Mouse (Mus musculus) urinary bladder, postnatal 4 days (tissue): ENCODE data around the gene Hspa1a.
"Not testable (repeated sequence)": the region's sequence is repeated elsewhere in the genome, so short reads cannot be mapped to it uniquely, and the experiment has no call there.

ENCODE experiments used
- DNase-seq, 2 experiments: peaks; one replicate each; pipeline ENCODE4 v3.0.0; 2021 to 2022; ENCODE audit warnings: low spot score in 2 of 2

Hspa1a gene

GRCm38 (mm10) chr17:34948721-34949552 is 23.0 kb downstream of the Hspa1a start:
- not testable (repeated sequence) for DNase-seq

GRCm38 (mm10) chr17:34947606-34948005 is 24.4 kb downstream of the Hspa1a start:
- DNase-seq: no peak

GRCm38 (mm10) chr17:34946486-34947140 is 25.3 kb downstream of the Hspa1a start:
- DNase-seq: no peak

GRCm38 (mm10) chr17:34944362-34944761 is 27.6 kb downstream of the Hspa1a start:
- no peak for DNase-seq

- no peak for DNase-seq
These were observed 28.7 kb downstream of the Hspa1a start for GRCm38 (mm10) chr17:34943128-34943815.

- DNase-seq: no peak
These were observed 30.5 kb downstream of the Hspa1a start for GRCm38 (mm10) chr17:34941344-34942041.

GRCm38 (mm10) chr17:34937960-34938505 is 33.9 kb downstream of the Hspa1a start:
- no peak for DNase-seq

- DNase-seq: no peak
These were observed 37.1 kb downstream of the Hspa1a start for GRCm38 (mm10) chr17:34934830-34935229.

- no peak for DNase-seq
These were observed 37.9 kb downstream of the Hspa1a start for GRCm38 (mm10) chr17:34934031-34934430.

GRCm38 (mm10) chr17:34932287-34932686 is 39.7 kb downstream of the Hspa1a start:
- DNase-seq: no peak

GRCm38 (mm10) chr17:34931735-34932098 is 40.2 kb downstream of the Hspa1a start:
- DNase-seq: no peak

GRCm38 (mm10) chr17:34931061-34931734 is 40.8 kb downstream of the Hspa1a start, which contains the start of gene Neu1:
Gene Neu1, plus strand, starts transcription at chr17:34931253.
- DNase-seq: peak; percentile 96 to 99

GRCm38 (mm10) chr17:34928841-34929240 is 43.1 kb downstream of the Hspa1a start:
- DNase-seq: no peak

- DNase-seq: no peak
These were observed 44.5 kb downstream of the Hspa1a start for GRCm38 (mm10) chr17:34927306-34928019.

GRCm38 (mm10) chr17:34924258-34924657 is 47.7 kb downstream of the Hspa1a start:
- DNase-seq: no peak

GRCm38 (mm10) chr17:34922939-34923338 is 49.0 kb downstream of the Hspa1a start:
- no peak for DNase-seq
